Mouse (Mus musculus) spleen, adult 2 months (tissue): ENCODE measurements around the gene Syn2.

Source experiments
- CTCF ChIP-seq: fragments of 200-500 bp; IDR thresholded peaks from 2 replicates; pipeline ENCODE4 v1.5.1; 2011; ENCODE audit warnings: mild to moderate bottlenecking, inconsistent platforms; ENCODE audit not compliant: insufficient read depth, insufficient read length, insufficient replicate concordance; ENCODE audit errors: extremely low read depth
- POLR2A ChIP-seq: fragments of 200-500 bp; IDR thresholded peaks from 2 replicates; pipeline ENCODE4 v1.6.1; 2011; ENCODE audit warnings: low read depth, low read length, inconsistent platforms

DNA sequence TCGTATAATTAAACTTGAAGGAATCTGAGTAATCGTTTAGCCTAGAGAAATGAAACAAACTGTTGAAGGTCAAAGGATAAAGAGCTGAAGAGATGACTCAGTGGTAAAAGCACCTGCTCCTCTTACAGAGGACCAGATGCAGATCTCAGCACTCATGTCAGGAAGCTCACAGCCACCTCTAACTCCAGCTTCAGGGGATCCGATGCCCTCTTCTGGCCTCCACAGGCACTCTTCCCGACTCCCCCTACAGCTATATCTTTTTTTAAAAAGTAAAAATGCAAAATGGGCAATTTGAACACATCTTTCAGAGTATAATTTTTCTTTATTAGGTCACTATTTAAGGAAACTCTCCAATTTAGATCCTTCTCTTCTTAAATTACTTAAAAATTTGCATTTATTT lies 6.7 kb downstream of the Syn2 start:
- no peak for TF ChIP-seq CTCF
- TF ChIP-seq POLR2A, result no peak
